Mouse (Mus musculus) midbrain, embryonic 11.5 days (tissue): ENCODE measurements around the gene Sema3g. TPM values are rescaled to one million over a fixed set of nuclear protein-coding genes. Genes with fewer than 3 reads are reported as not detected.

Source experiments
- ATAC-seq: fragments of 200-750 bp; cut with Nextera tagmentation; 2 replicates; pipeline ENCODE4 v1.8.0; 2017; ENCODE audit warnings: moderate TSS enrichment, moderate library complexity; ENCODE audit not compliant: low FRiP score
- DNase-seq: peaks from one replicate; pipeline ENCODE4 v3.0.0; 2015; ENCODE audit warnings: low spot score; ENCODE audit errors: missing footprints
- H3K27ac ChIP-seq: fragments of 300-500 bp; sonication (generic); 2 replicates; pipeline ENCODE4 v1.5.1; 2014; ENCODE audit warnings: low read depth, low read length
- H3K27me3 ChIP-seq: fragments of 300-500 bp; sonication (generic); 2 replicates; pipeline ENCODE4 v1.6.1; 2014; ENCODE audit warnings: mild to moderate bottlenecking, low read length, moderate library complexity, mixed read lengths; ENCODE audit not compliant: control insufficient read depth, insufficient read depth
- H3K36me3 ChIP-seq: fragments of 300-500 bp; sonication (generic); 2 replicates; pipeline ENCODE4 v1.6.1; 2014; ENCODE audit warnings: mild to moderate bottlenecking, low read length, moderate library complexity, mixed read lengths; ENCODE audit not compliant: control insufficient read depth, insufficient read depth
- H3K4me1 ChIP-seq: fragments of 300-500 bp; sonication (generic); 2 replicates; pipeline ENCODE4 v1.6.1; 2014; ENCODE audit warnings: low read length; ENCODE audit not compliant: control insufficient read depth, insufficient read depth
- H3K4me2 ChIP-seq: fragments of 300-500 bp; sonication (generic); 2 replicates; pipeline ENCODE4 v1.6.1; 2014; ENCODE audit warnings: mild to moderate bottlenecking, moderate library complexity
- H3K4me3 ChIP-seq: fragments of 300-500 bp; sonication (generic); 2 replicates; pipeline ENCODE4 v1.5.1; 2014; ENCODE audit warnings: low read depth, low read length
- H3K9ac ChIP-seq: fragments of 300-500 bp; sonication (generic); 2 replicates; pipeline ENCODE4 v1.6.1; 2014; ENCODE audit warnings: low read length
- H3K9me3 ChIP-seq: fragments of 300-500 bp; sonication (generic); 2 replicates; pipeline ENCODE4 v1.6.1; 2016; ENCODE audit warnings: low read length; ENCODE audit not compliant: control insufficient read depth
- WGBS: fragments of 180-500 bp; shearing (Covaris S2); extraction: QIAGEN DNeasy Blood & Tissue Kit; methylation state at CpG from one replicate; pipeline ENCODE4 v1.1.7; 2014; 5-methylcytosine and 5-hydroxymethylcytosine counted together
- polyA plus RNA-seq: library from polyadenylated mRNA; unstranded; fragments of >200 nt; fragmentation: Nextera tagmentation; extraction: Ambion mirVana; gene quantifications from 2 replicates; pipeline ENCODE4 v1.2.1, GENCODE M21; 2014

The Sema3g gene
- polyA plus RNA-seq, 1 experiment from 2014 or later: 0.37 TPM

DNA sequence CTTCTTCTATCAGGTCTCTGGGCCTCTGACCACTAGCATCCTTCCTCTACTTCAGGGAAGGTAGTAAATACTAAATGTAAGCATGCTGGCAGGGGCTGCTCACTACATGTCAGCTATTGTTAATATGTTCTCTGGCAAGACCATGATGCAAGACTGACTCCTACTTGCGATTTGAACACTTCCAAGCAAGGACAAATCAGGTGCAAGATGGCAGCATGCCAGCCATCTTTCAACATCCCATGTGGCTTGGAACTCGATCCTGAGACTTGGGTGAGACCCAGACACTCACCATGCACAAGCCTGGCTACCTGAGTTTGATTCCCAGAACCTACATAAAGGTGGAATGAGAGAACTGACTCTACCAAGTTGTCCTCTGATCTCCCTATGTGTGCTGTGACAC lies 25.7 kb upstream of the Sema3g start:
- H3K4me2 ChIP-seq: no peak overlapping the region
- WGBS: 94% methylated on average over 2 of the region's 2 CpGs
- H3K27me3 ChIP-seq: no peaks in the 10 kb centered on the region
- H3K9ac ChIP-seq: no peak overlapping the region
- ATAC-seq (no peak), DNase-seq (no peak)
- H3K36me3 ChIP-seq: peaks cover 49% of the 10 kb centered on the region
- H3K27ac ChIP-seq: no peak overlapping the region
- H3K4me1 ChIP-seq: peaks cover 11% of the 10 kb centered on the region
- H3K4me3 ChIP-seq: no peak overlapping the region
- no peaks in the 10 kb centered on the region for H3K9me3 ChIP-seq

DNA sequence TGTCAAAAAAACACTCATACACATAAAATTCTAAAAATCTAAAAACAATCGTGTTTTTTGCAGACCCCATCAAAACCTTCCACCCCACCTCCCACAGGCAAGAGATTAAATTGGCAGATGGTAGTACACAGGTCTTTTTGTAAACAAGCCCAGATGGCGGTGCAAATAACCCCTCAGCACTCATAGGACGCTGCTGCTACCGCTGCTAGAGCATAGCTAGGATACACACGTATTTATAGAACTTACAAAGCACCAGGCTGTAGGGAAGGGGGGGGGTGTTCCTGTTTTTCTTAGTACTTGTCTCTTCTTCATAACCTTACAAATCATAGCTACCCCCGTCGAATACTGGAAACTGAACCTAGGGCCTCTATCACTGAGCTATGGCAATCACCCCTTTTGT lies 23.9 kb upstream of the Sema3g start:
- H3K4me1 ChIP-seq: peaks cover 8% of the 10 kb centered on the region
- no peaks in the 10 kb centered on the region for H3K27me3 ChIP-seq
- DNase-seq (no peak), ATAC-seq (no peak)
- no peak overlapping the region for H3K27ac ChIP-seq
- WGBS: 87% methylated on average over 7 of the region's 7 CpGs
- no peak overlapping the region for H3K4me2 ChIP-seq
- peaks cover 38% of the 10 kb centered on the region for H3K36me3 ChIP-seq
- H3K9ac ChIP-seq: no peak overlapping the region
- H3K9me3 ChIP-seq: no peaks in the 10 kb centered on the region
- H3K4me3 ChIP-seq: no peak overlapping the region

DNA sequence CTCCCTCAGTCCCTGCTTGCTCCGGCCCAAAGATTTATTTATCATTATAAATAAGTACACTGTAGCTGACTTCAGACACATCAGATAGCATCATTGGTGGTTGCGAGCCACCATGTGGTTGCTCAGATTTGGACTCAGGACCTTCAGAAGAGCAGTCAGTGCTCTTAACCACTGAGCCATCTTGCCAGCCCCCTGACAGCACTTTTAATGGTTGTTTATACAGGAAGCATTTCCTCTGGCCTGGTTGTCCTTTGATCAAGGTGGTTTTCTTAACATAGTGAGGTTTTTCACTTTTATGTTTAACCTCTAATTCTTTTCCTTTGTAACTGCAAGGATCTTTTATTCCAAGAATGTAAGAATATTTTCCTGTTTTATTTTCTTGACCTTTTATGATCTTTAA lies 23.2 kb upstream of the Sema3g start:
- ATAC-seq (no peak), DNase-seq (no peak)
- no peaks in the 10 kb centered on the region for H3K27me3 ChIP-seq
- H3K9ac ChIP-seq: no peak overlapping the region
- H3K4me1 ChIP-seq: peaks cover 3% of the 10 kb centered on the region
- no peak overlapping the region for H3K4me2 ChIP-seq
- 93% methylated on average over 2 of the region's 2 CpGs for WGBS
- no peak overlapping the region for H3K4me3 ChIP-seq
- H3K27ac ChIP-seq: no peak overlapping the region
- H3K9me3 ChIP-seq: no peaks in the 10 kb centered on the region
- peaks cover 35% of the 10 kb centered on the region for H3K36me3 ChIP-seq

DNA sequence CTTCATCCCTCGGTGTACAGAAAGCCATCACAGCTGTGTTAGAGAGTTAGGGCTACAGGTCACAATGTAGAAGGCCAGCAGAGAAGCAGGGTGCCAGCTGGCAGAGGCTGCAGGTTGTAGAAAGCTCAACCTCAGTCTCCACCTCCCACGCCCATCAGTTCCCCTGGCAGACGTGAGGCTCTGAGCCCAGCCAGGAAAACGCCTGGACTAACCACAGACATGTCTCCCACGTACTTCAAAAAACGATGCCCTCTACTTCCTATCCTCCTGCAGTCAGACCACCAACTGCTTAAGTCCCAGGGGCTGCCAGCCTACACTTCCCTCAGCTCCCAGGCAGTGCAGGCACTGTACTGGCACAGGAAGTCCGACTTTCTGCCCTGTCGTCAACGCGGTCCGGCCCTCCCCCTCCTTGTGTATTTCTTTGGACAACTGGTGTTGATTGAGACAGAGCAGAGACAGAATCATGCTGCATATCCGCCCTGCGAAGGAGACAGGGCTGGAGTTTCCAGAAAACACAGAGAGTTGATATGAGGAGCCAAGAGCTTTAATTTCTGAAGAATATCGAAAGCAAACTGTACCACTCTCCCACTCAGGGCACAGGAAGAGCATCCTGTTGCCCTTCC lies 22.7 kb upstream of the Sema3g start:
- H3K9me3 ChIP-seq: no peaks in the 10 kb centered on the region
- no peaks in the 10 kb centered on the region; the same call in 1 of the 2 replicates for H3K4me1 ChIP-seq
- no peak overlapping the region for H3K9ac ChIP-seq
- H3K27ac ChIP-seq: no peak overlapping the region
- no peak overlapping the region for H3K4me2 ChIP-seq
- peaks cover 36% of the 10 kb centered on the region for H3K36me3 ChIP-seq
- DNase-seq (no peak), ATAC-seq (no peak)
- no peaks in the 10 kb centered on the region for H3K27me3 ChIP-seq
- WGBS: 92% methylated on average over 14 of the region's 14 CpGs
- no peak overlapping the region for H3K4me3 ChIP-seq

DNA sequence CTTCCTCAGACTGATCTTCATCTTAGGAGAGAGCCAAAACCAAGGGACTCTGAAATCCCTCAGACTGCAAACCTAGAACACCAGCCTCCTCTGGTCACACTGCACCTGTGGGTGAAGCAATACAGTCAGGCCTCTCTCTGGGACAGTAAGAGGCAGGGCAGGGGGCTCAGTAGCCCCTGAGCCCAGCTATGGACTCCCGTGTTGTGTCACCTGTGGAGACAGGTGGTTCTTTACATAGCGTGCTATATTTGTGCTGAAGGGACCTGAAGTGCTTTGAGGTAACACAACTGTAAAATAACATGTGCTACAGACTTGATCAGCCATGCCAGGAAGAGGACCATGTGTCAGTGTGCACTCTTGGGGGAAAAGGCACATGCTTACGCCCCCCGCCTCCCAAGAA lies 22.1 kb upstream of the Sema3g start:
- 95% methylated on average over 4 of the region's 4 CpGs for WGBS
- H3K4me1 ChIP-seq: no peaks in the 10 kb centered on the region; the same call in 1 of the 2 replicates
- H3K9ac ChIP-seq: no peak overlapping the region
- peaks cover 39% of the 10 kb centered on the region for H3K36me3 ChIP-seq
- no peaks in the 10 kb centered on the region for H3K27me3 ChIP-seq
- no peak overlapping the region for H3K4me2 ChIP-seq
- no peak overlapping the region for H3K4me3 ChIP-seq
- H3K27ac ChIP-seq: no peak overlapping the region
- H3K9me3 ChIP-seq: no peaks in the 10 kb centered on the region
- no peak for ATAC-seq
- no peak for DNase-seq

DNA sequence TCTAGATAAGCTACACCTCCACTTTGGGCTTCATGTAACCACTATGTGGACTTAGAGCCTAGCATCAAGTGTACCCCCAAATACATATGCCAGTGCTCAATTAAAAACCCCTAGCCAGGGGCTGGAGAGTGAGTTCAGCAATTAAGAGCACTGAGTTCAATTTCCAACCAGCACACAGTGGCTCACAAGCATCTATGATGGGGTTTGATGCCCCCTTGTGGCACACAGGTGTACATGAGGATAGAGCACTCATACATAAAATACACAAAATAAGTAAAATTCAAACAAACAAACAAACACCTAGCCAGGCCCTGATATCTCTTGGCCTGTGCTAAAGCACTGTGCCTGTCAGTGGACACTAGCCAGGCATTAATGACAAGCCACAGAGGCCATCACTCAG lies 21.7 kb upstream of the Sema3g start:
- no peak for ATAC-seq

DNA sequence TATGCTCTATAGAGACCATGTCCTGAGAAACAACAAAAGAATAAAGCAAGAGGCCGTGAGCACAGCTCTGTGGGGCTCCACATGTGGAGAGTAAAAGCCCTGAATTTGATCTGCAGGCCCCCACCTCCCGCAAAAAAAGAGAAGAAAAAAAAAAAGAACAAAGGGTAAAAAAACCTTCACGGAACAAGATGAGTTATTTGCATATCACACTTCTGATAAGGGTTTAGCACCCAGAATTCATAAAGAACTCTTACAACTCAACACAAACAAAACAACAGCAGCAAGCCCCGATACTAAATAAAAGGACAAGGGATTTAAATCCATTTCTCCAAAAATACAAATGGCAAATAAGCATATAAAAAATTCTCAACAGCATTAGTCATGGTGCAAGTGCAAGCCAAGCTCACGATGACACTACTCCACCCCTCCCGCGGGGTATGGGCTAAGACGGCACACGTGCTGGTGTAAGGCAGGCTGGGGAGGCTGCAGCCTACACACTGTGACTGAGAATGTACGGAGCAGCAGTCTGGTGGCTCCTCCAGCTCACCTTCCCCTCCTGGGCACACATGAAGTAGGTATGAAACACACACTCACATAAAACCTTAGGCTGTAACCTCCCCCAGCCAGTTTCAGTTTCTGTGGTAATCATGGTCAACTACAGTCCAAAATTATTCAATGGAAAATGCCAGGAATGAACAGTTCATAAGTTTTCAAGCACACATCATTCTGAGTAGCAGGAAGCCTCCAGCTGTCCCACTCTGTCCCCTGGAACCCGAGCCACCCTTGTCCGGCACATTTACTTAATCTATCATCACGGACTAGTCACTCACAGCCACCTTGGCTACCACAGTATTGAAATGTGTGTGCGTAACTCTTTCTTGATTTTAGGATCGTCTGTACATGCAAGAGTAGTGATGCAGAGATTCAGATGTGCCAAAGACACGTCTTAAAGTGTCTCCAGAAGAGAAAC lies 19.8 kb upstream of the Sema3g start:
- no peak overlapping the region for H3K4me2 ChIP-seq
- H3K27me3 ChIP-seq: no peaks in the 10 kb centered on the region
- peaks cover 29% of the 10 kb centered on the region for H3K36me3 ChIP-seq
- no peak overlapping the region for H3K27ac ChIP-seq
- no peak overlapping the region for H3K9ac ChIP-seq
- DNase-seq (no peak), ATAC-seq (peak; percentile 65; the same call in 1 of the 2 replicates)
- H3K9me3 ChIP-seq: no peaks in the 10 kb centered on the region
- H3K4me3 ChIP-seq: no peak overlapping the region
- 69% methylated on average over 16 of the region's 16 CpGs for WGBS
- no peaks in the 10 kb centered on the region; the same call in 1 of the 2 replicates for H3K4me1 ChIP-seq

More for the DNA sequence above, 21.7 kb upstream of the Sema3g start:
- H3K4me3 ChIP-seq: no peak overlapping the region
- no peak overlapping the region for H3K4me2 ChIP-seq
- H3K27ac ChIP-seq: no peak overlapping the region
- peaks cover 35% of the 10 kb centered on the region for H3K36me3 ChIP-seq
- H3K9me3 ChIP-seq: no peaks in the 10 kb centered on the region
- no peaks in the 10 kb centered on the region; the same call in 1 of the 2 replicates for H3K4me1 ChIP-seq
- DNase-seq: no peak
- no peaks in the 10 kb centered on the region for H3K27me3 ChIP-seq
- no peak overlapping the region for H3K9ac ChIP-seq

DNA sequence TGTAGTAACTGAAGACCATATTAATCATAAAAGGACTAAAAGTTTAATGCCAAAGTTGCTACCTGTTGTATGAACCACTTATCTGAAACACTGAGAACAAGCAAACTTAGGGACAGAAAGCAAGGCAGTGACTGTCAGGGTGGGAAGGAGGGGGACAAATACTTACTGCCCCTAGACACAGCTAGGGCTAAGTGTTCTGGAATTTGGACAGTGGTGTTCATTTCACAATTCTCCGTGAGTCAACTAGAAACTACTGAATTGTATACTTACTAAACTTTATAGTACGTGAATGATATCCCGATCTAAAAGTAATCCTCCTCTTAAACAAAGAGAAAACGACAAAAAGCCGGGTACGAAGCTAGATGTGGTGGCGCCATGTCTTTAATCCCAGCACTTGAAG lies 18.1 kb upstream of the Sema3g start:
- Histone ChIP-seq H3K4me1 (peaks cover 2% of the 10 kb centered on the region), H3K36me3 (peaks cover 42% of the 10 kb centered on the region), H3K4me3 (no peak overlapping the region), H3K27me3 (no peaks in the 10 kb centered on the region), H3K9me3 (no peaks in the 10 kb centered on the region), H3K9ac (no peak overlapping the region), H3K4me2 (no peak overlapping the region), H3K27ac (no peak overlapping the region)
- 96% methylated on average over 7 of the region's 7 CpGs for WGBS
- DNase-seq: no peak
- no peak for ATAC-seq

DNA sequence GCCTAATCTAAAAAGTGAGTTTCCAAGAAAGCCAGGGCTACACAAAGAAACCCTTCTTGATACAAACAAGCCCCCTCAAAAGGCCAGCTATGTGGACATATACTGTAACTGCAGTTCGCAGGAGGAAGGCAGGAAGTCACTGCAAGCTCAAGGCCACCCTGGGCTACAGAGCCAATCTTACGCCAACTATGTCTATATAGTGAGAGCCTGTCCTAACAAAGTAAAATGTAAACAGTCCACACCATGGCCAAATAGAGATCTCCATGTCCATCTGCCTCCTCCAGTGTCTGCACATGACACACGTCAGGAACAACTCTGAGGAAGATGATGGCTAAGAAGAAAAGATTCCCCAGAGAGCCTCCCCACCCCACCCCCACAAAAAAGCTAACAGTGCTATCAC lies 17.6 kb upstream of the Sema3g start:
- ATAC-seq: no peak
- Histone ChIP-seq H3K4me3 (no peak overlapping the region), H3K27me3 (no peaks in the 10 kb centered on the region), H3K4me2 (no peak overlapping the region), H3K9ac (no peak overlapping the region), H3K36me3 (peaks cover 39% of the 10 kb centered on the region), H3K27ac (no peak overlapping the region), H3K9me3 (no peaks in the 10 kb centered on the region), H3K4me1 (peaks cover 6% of the 10 kb centered on the region)
- no peak for DNase-seq
- 86% methylated on average over 3 of the region's 3 CpGs for WGBS
